Mouse (Mus musculus) ES-E14 (cell line): ENCODE measurements around the gene Krtap5-4. TPM values are rescaled to one million over a fixed set of nuclear protein-coding genes. Genes with fewer than 3 reads are reported as not detected.
"Not testable (repeated sequence)": the region's sequence is repeated elsewhere in the genome, so short reads cannot be mapped to it uniquely, and the experiment has no call there.

Experiments used
- DNase-seq: peaks from one replicate; pipeline ENCODE4 v3.0.0-alpha.2; 2013; ENCODE audit warnings: low read depth, low spot score
- H3K27ac ChIP-seq: 2 replicates; pipeline ENCODE4 v1.5.1; 2012; ENCODE audit warnings: low read depth, mild to moderate bottlenecking, low read length, moderate library complexity, mixed read lengths; ENCODE audit not compliant: poor library complexity, insufficient read depth, severe bottlenecking
- H3K36me3 ChIP-seq: 2 replicates; pipeline ENCODE4 v1.6.1; 2012; ENCODE audit warnings: mild to moderate bottlenecking, low read length, moderate library complexity, mixed read lengths; ENCODE audit not compliant: control insufficient read depth, poor library complexity, insufficient read depth, severe bottlenecking
- H3K4me1 ChIP-seq, 2 experiments: fragments of 150-350 bp in 1 of 2; sonication (generic) in 1 of 2; 2 replicates each; pipeline ENCODE4 v1.6.1; 2012; ENCODE audit warnings: low read length in 2 of 2, mild to moderate bottlenecking in 1 of 2, mixed read lengths in 1 of 2; ENCODE audit not compliant: control insufficient read depth in 2 of 2, insufficient read depth in 2 of 2, poor library complexity in 1 of 2
- H3K4me3 ChIP-seq, 2 experiments: fragments of 150-350 bp in 1 of 2; sonication (generic) in 1 of 2; 2 replicates each; pipeline ENCODE4 v1.5.1; 2012; ENCODE audit warnings: low read length in 2 of 2, low read depth in 1 of 2, mild to moderate bottlenecking in 1 of 2, mixed read lengths in 1 of 2; ENCODE audit not compliant: insufficient read depth in 1 of 2, poor library complexity in 1 of 2, severe bottlenecking in 1 of 2
- H3K9ac ChIP-seq: 2 replicates; pipeline ENCODE4 v1.6.1; 2012; ENCODE audit warnings: low read depth, mild to moderate bottlenecking, low read length, mixed read lengths; ENCODE audit not compliant: poor library complexity, insufficient read depth, severe bottlenecking
- H3K9me3 ChIP-seq: fragments of 150-350 bp; sonication (generic); 2 replicates; pipeline ENCODE4 v1.6.1; 2012; ENCODE audit warnings: low read depth, mild to moderate bottlenecking, low read length; ENCODE audit not compliant: control insufficient read depth, insufficient read depth
- CHD2 ChIP-seq: IDR thresholded peaks from 2 replicates; pipeline ENCODE4 v1.6.1; 2014; ENCODE audit warnings: mild to moderate bottlenecking, low read depth, low read length, inconsistent platforms
- HCFC1 ChIP-seq: IDR thresholded peaks from 2 replicates; pipeline ENCODE4 v1.6.1; 2012; ENCODE audit warnings: low read length, inconsistent platforms, borderline replicate concordance; ENCODE audit not compliant: insufficient read depth
- MAFK ChIP-seq: IDR thresholded peaks from 2 replicates; pipeline ENCODE4 v1.6.1; 2014; ENCODE audit warnings: mild to moderate bottlenecking, low read depth, low read length, inconsistent platforms; ENCODE audit not compliant: insufficient read depth
- ZC3H11A ChIP-seq: IDR thresholded peaks from 2 replicates; pipeline ENCODE4 v1.6.1; 2012; ENCODE audit warnings: low read depth, mild to moderate bottlenecking, inconsistent platforms, low read length, borderline replicate concordance
- ZNF384 ChIP-seq: IDR thresholded peaks from 2 replicates; pipeline ENCODE4 v1.6.1; 2012; ENCODE audit warnings: low read depth, low read length, inconsistent platforms
- in situ Hi-C, 2 experiments: fragments of 600-800 bp; cut with MboI; formaldehyde crosslinking; loops; one replicate each; pipeline ENCODE4 v1.15.1; 2025; ENCODE audit warnings: low sequenced_read_pairs in 2 of 2, inconsistent platforms in 1 of 2; ENCODE audit not compliant: unreplicated experiment in 2 of 2
- total RNA-seq: library from RNA; depleted of rRNA; stranded (reverse); fragments of 300-350 nt; gene quantifications from 2 replicates; pipeline ENCODE4 v1.2.3, GENCODE M21; 2012; rRNA removed

Krtap5-4 gene
- total RNA-seq, result not detected in 2 replicates

DNA sequence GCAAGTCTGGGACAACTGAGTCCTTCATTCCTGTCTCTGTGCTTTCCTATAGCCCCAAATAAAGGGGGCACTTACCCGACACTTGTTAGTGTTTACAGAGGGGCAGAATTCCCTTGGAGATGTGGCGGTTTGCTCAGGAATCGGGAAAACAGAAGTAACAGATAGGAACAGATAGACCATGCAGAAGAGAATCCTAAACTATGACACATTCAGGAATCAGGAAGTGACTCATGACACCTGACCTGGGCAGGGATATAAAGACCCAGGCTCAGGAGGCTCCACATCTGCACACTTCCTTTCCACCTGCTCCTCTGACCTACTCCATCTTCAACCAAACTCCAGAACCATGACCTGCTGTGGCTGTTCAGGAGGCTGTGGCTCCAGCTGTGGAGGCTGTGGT, at the start of gene Krtap5-4:
TSS of gene Krtap5-4 (plus strand) at position 301 of the 400 bp plus-strand sequence.
- H3K9ac ChIP-seq, result no peak within 1 kb of the TSS
- no peak for DNase-seq
- no peaks in the 10 kb centered on the region for H3K36me3 ChIP-seq
- no peaks in the 10 kb centered on the region for H3K4me1 ChIP-seq
- H3K27ac ChIP-seq, result no peak within 1 kb of the TSS
- in situ Hi-C loops, result no loop called here
- no peaks in the 10 kb centered on the region for H3K9me3 ChIP-seq
- TF ChIP-seq MAFK (no peak), CHD2 (no peak), ZNF384 (no peak), ZC3H11A (no peak), HCFC1 (no peak)
- H3K4me3 ChIP-seq, result no peak within 1 kb of the TSS

GRCm38 (mm10) chr7:142255517-142255916, 47.8 kb upstream of the Krtap5-4 start:
- DNase-seq, result no peak
- H3K36me3 ChIP-seq, result no peaks in the 10 kb centered on the region
- H3K4me3 ChIP-seq, result no peak overlapping the region
- no peak overlapping the region for H3K27ac ChIP-seq
- H3K9ac ChIP-seq, result no peak overlapping the region
- no peaks in the 10 kb centered on the region for H3K4me1 ChIP-seq
- in situ Hi-C loops, result loop anchor here in 1 of 2 experiments (10.0 kb wide), 1 partner anchor 111 kb away; the partner anchor contains the start of gene Gm45337
- no peaks in the 10 kb centered on the region for H3K9me3 ChIP-seq
- TF ChIP-seq HCFC1 (no peak), ZC3H11A (no peak), ZNF384 (no peak), CHD2 (no peak), MAFK (no peak)

GRCm38 (mm10) chr7:142258254-142258653, 45.1 kb upstream of the Krtap5-4 start, which contains the start of gene Gm2431:
Gm2431 (minus strand) TSS chr7:142258354.
- not testable (repeated sequence) for H3K9ac ChIP-seq, H3K9me3 ChIP-seq, H3K36me3 ChIP-seq, H3K4me3 ChIP-seq, DNase-seq, H3K4me1 ChIP-seq, H3K27ac ChIP-seq
- in situ Hi-C loops, result loop anchor here in 1 of 2 experiments (10.0 kb wide), 1 partner anchor 113 kb away; the partner anchor contains the start of gene Gm45337

DNA sequence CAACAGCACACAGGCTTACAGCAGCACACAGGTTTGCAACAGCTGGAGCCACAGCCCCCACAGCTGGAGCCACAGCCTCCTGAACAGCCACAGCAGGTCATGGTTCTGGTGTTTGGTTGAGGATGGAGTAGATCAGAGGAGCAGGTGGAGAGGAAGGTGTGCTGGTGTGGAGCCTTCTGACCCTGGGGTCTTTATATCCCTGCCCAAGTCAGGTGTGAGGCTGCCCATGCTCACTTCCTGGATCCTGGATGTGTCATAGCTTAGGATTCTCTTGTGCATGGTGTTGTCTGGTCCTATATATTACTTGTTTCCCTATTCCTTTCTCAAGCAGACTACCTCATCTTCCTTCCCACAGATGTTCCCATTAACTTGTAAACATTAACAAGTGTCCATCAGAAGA, 29.1 kb upstream of the Krtap5-4 start, which contains the start of gene Gm4559:
TSS of gene Gm4559 (minus strand) at position 101 of the 400 bp plus-strand sequence.
- H3K4me3 ChIP-seq, DNase-seq, H3K36me3 ChIP-seq, H3K9me3 ChIP-seq, in situ Hi-C loops, H3K27ac ChIP-seq, H3K9ac ChIP-seq, H3K4me1 ChIP-seq: not testable (repeated sequence)

GRCm38 (mm10) chr7:142278183-142278582, 25.2 kb upstream of the Krtap5-4 start:
- H3K4me3 ChIP-seq, H3K9me3 ChIP-seq, H3K27ac ChIP-seq, H3K9ac ChIP-seq, in situ Hi-C loops, H3K4me1 ChIP-seq, H3K36me3 ChIP-seq: not testable (repeated sequence)
- DNase-seq, result peak; percentile 24

GRCm38 (mm10) chr7:142279291-142279690, 24.1 kb upstream of the Krtap5-4 start:
- in situ Hi-C loops, DNase-seq, H3K9ac ChIP-seq, H3K27ac ChIP-seq, H3K9me3 ChIP-seq, H3K4me1 ChIP-seq, H3K4me3 ChIP-seq, H3K36me3 ChIP-seq: not testable (repeated sequence)

DNA sequence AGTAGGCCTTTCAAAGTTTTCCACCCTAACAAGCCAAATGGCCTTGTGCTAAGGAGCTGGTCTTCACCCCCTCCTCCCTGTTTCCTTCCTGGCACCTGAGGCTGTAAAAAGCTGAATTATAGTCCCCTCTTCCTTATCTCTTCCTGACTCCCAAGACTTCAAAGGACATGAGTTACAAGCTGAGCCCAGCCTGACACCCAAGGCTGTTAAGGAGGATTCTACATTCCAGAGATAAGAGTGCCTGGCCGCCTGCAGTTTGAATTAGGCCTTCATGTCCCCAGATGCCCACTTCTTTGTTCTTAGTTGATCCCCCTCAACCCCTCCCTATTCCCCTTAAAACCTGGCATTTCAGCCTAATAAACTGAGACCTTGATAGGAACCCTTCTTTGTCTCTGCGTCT, 20.5 kb upstream of the Krtap5-4 start:
- DNase-seq, H3K9ac ChIP-seq, H3K4me3 ChIP-seq, H3K4me1 ChIP-seq, H3K27ac ChIP-seq, H3K9me3 ChIP-seq, H3K36me3 ChIP-seq, in situ Hi-C loops: not testable (repeated sequence)
